Mouse (Mus musculus): ENCODE results near the gene Pradc1. TPM values are rescaled to one million over a fixed set of nuclear protein-coding genes. Genes with fewer than 3 reads are reported as not detected.
"Not testable (repeated sequence)": the region's sequence is repeated elsewhere in the genome, so short reads cannot be mapped to it uniquely, and the experiment has no call there.

Pradc1 gene
- polyA plus RNA-seq, 1 experiment from 2014 or later, result 21.2 TPM

GRCm38 (mm10) chr6:85469660-85470430 lies 18.1 kb upstream of the Pradc1 start:
- ATAC-seq (replicated peaks; ENCODE audit: insufficient number of reproducible peaks, low FRiP score, low TSS enrichment), result no peak

GRCm38 (mm10) chr6:85465381-85465780 lies 13.6 kb upstream of the Pradc1 start:
- H3K36me3 ChIP-seq (ENCODE audit: control insufficient read depth, insufficient read depth, low read length), result peaks cover 62% of the 10 kb centered on the region
- no peak for ATAC-seq (replicated peaks; ENCODE audit: insufficient number of reproducible peaks, low FRiP score, low TSS enrichment)
- H3K9ac ChIP-seq (ENCODE audit: low read depth, low read length), result no peak overlapping the region
- no peak overlapping the region for H3K4me3 ChIP-seq (ENCODE audit: low read depth, low read length)
- H3K4me2 ChIP-seq, result no peak overlapping the region
- H3K9me3 ChIP-seq (replicated peaks; ENCODE audit: control insufficient read depth, low read length), result no peaks in the 10 kb centered on the region
- no peaks in the 10 kb centered on the region for H3K27me3 ChIP-seq (ENCODE audit: control insufficient read depth, insufficient read depth, low read length)
- no peaks in the 10 kb centered on the region for H3K4me1 ChIP-seq (ENCODE audit: control insufficient read depth, insufficient read depth, low read length)
- H3K27ac ChIP-seq (ENCODE audit: low read depth, low read length), result no peak overlapping the region

More at GRCm38 (mm10) chr6:85469660-85470430, 18.1 kb upstream of the Pradc1 start:
- Histone ChIP-seq H3K9me3 (replicated peaks; ENCODE audit: control insufficient read depth, low read length) (no peaks in the 10 kb centered on the region), H3K4me3 (ENCODE audit: low read depth, low read length) (no peak overlapping the region), H3K27me3 (ENCODE audit: control insufficient read depth, insufficient read depth, low read length) (peaks cover 13% of the 10 kb centered on the region), H3K4me2 (no peak overlapping the region), H3K9ac (ENCODE audit: low read depth, low read length) (no peak overlapping the region), H3K4me1 (ENCODE audit: control insufficient read depth, insufficient read depth, low read length) (no peaks in the 10 kb centered on the region), H3K27ac (ENCODE audit: low read depth, low read length) (no peak overlapping the region), H3K36me3 (ENCODE audit: control insufficient read depth, insufficient read depth, low read length) (peaks cover 29% of the 10 kb centered on the region)
- 73% methylated on average over 5 of the region's 5 CpGs for WGBS (ENCODE audit: insufficient replicate concordance)

GRCm38 (mm10) chr6:85459621-85460020 lies 7.9 kb upstream of the Pradc1 start:
- no peaks in the 10 kb centered on the region for H3K9me3 ChIP-seq (replicated peaks; ENCODE audit: control insufficient read depth, low read length)
- H3K4me3 ChIP-seq (ENCODE audit: low read depth, low read length), result no peak overlapping the region
- H3K27ac ChIP-seq (ENCODE audit: low read depth, low read length), result no peak overlapping the region
- no peak overlapping the region for H3K9ac ChIP-seq (ENCODE audit: low read depth, low read length)
- 94% methylated on average over 2 of the region's 2 CpGs for WGBS (ENCODE audit: insufficient replicate concordance)
- H3K4me1 ChIP-seq (ENCODE audit: control insufficient read depth, insufficient read depth, low read length), result peaks cover 7% of the 10 kb centered on the region; the same call in 1 of the 2 replicates
- no peak for ATAC-seq (replicated peaks; ENCODE audit: insufficient number of reproducible peaks, low FRiP score, low TSS enrichment)
- H3K27me3 ChIP-seq (ENCODE audit: control insufficient read depth, insufficient read depth, low read length), result no peaks in the 10 kb centered on the region
- peaks cover 38% of the 10 kb centered on the region for H3K36me3 ChIP-seq (ENCODE audit: control insufficient read depth, insufficient read depth, low read length)
- H3K4me2 ChIP-seq, result no peak overlapping the region

GRCm38 (mm10) chr6:85452816-85453215 lies 1.0 kb upstream of the Pradc1 start:
- Histone ChIP-seq H3K27ac (ENCODE audit: low read depth, low read length) (no peak overlapping the region), H3K4me1 (ENCODE audit: control insufficient read depth, insufficient read depth, low read length) (peaks cover 24% of the 10 kb centered on the region), H3K36me3 (ENCODE audit: control insufficient read depth, insufficient read depth, low read length) (no peaks in the 10 kb centered on the region), H3K4me2 (peak overlapping the region; percentile 97), H3K27me3 (ENCODE audit: control insufficient read depth, insufficient read depth, low read length) (no peaks in the 10 kb centered on the region), H3K4me3 (ENCODE audit: low read depth, low read length) (peak overlapping the region; percentile 85), H3K9ac (ENCODE audit: low read depth, low read length) (peak overlapping the region; percentile 87), H3K9me3 (replicated peaks; ENCODE audit: control insufficient read depth, low read length) (no peaks in the 10 kb centered on the region)
- WGBS (ENCODE audit: insufficient replicate concordance), result 11% methylated on average over 7 of the region's 7 CpGs
- ATAC-seq (replicated peaks; ENCODE audit: insufficient number of reproducible peaks, low FRiP score, low TSS enrichment), result no peak

GRCm38 (mm10) chr6:85452411-85452665 lies 568 bp upstream of the Pradc1 start:
- Histone ChIP-seq H3K4me1 (ENCODE audit: control insufficient read depth, insufficient read depth, low read length) (peaks cover 24% of the 10 kb centered on the region), H3K9me3 (replicated peaks; ENCODE audit: control insufficient read depth, low read length) (no peaks in the 10 kb centered on the region), H3K27ac (ENCODE audit: low read depth, low read length) (peak overlapping the region; percentile 94), H3K9ac (ENCODE audit: low read depth, low read length) (peak overlapping the region; percentile 87), H3K4me2 (peak overlapping the region; percentile 97), H3K27me3 (ENCODE audit: control insufficient read depth, insufficient read depth, low read length) (no peaks in the 10 kb centered on the region), H3K36me3 (ENCODE audit: control insufficient read depth, insufficient read depth, low read length) (no peaks in the 10 kb centered on the region), H3K4me3 (ENCODE audit: low read depth, low read length) (peak overlapping the region; percentile 85)
- no peak for ATAC-seq (replicated peaks; ENCODE audit: insufficient number of reproducible peaks, low FRiP score, low TSS enrichment)
- WGBS (ENCODE audit: insufficient replicate concordance), result under 1% methylated on average over 15 of the region's 15 CpGs

GRCm38 (mm10) chr6:85450697-85451663 lies 790 bp downstream of the Pradc1 start, which contains the start of gene Cct7:
TSS of gene Cct7 (plus strand) at chr6:85451514.
- Histone ChIP-seq H3K36me3 (ENCODE audit: control insufficient read depth, insufficient read depth, low read length) (no peaks in the 10 kb centered on the region; the same call in 1 of the 2 replicates), H3K27ac (ENCODE audit: low read depth, low read length) (peak within 1 kb of the TSS; percentile 94), H3K9ac (ENCODE audit: low read depth, low read length) (peak within 1 kb of the TSS; percentile 87), H3K4me3 (ENCODE audit: low read depth, low read length) (peak within 1 kb of the TSS; percentile 85), H3K4me1 (ENCODE audit: control insufficient read depth, insufficient read depth, low read length) (peaks cover 19% of the 10 kb centered on the region), H3K27me3 (ENCODE audit: control insufficient read depth, insufficient read depth, low read length) (no peaks in the 10 kb centered on the region), H3K9me3 (replicated peaks; ENCODE audit: control insufficient read depth, low read length) (no peaks in the 10 kb centered on the region), H3K4me2 (peak within 1 kb of the TSS; percentile 97)
- ATAC-seq (replicated peaks; ENCODE audit: insufficient number of reproducible peaks, low FRiP score, low TSS enrichment), result peak; percentile 96
- 2% methylated on average over 87 of the region's 96 CpGs for WGBS (ENCODE audit: insufficient replicate concordance)

GRCm38 (mm10) chr6:85450140-85450539 lies 1.6 kb downstream of the Pradc1 start:
- peaks cover 17% of the 10 kb centered on the region for H3K4me1 ChIP-seq (ENCODE audit: control insufficient read depth, insufficient read depth, low read length)
- not testable (repeated sequence) for H3K9me3 ChIP-seq (replicated peaks; ENCODE audit: control insufficient read depth, low read length); H3K36me3 ChIP-seq (ENCODE audit: control insufficient read depth, insufficient read depth, low read length); H3K27ac ChIP-seq (ENCODE audit: low read depth, low read length); H3K27me3 ChIP-seq (ENCODE audit: control insufficient read depth, insufficient read depth, low read length); H3K9ac ChIP-seq (ENCODE audit: low read depth, low read length); ATAC-seq (replicated peaks; ENCODE audit: insufficient number of reproducible peaks, low FRiP score, low TSS enrichment)
- WGBS (ENCODE audit: insufficient replicate concordance), result 50% methylated on average over 1 of the region's 1 CpGs
- peak overlapping the region; percentile 85 for H3K4me3 ChIP-seq (ENCODE audit: low read depth, low read length)
- peak overlapping the region; percentile 97 for H3K4me2 ChIP-seq

GRCm38 (mm10) chr6:85447351-85447750 lies 4.4 kb downstream of the Pradc1 start:
- Histone ChIP-seq H3K9me3 (replicated peaks; ENCODE audit: control insufficient read depth, low read length) (no peaks in the 10 kb centered on the region), H3K36me3 (ENCODE audit: control insufficient read depth, insufficient read depth, low read length) (peaks cover 13% of the 10 kb centered on the region)

More at GRCm38 (mm10) chr6:85447351-85447750, 4.4 kb downstream of the Pradc1 start:
- H3K4me2 ChIP-seq, result no peak overlapping the region
- H3K27ac ChIP-seq (ENCODE audit: low read depth, low read length), result no peak overlapping the region
- ATAC-seq (replicated peaks; ENCODE audit: insufficient number of reproducible peaks, low FRiP score, low TSS enrichment), result no peak
- no peaks in the 10 kb centered on the region for H3K27me3 ChIP-seq (ENCODE audit: control insufficient read depth, insufficient read depth, low read length)
- H3K9ac ChIP-seq (ENCODE audit: low read depth, low read length), result no peak overlapping the region
- WGBS (ENCODE audit: insufficient replicate concordance), result 76% methylated on average over 6 of the region's 6 CpGs
- no peak overlapping the region for H3K4me3 ChIP-seq (ENCODE audit: low read depth, low read length)
- H3K4me1 ChIP-seq (ENCODE audit: control insufficient read depth, insufficient read depth, low read length), result no peaks in the 10 kb centered on the region; the same call in 1 of the 2 replicates

Data from heart, embryonic 11.5 days (tissue).